Mouse (Mus musculus): ENCODE results near the gene Cyb561a3. TPM values are rescaled to one million over a fixed set of nuclear protein-coding genes. Genes with fewer than 3 reads are reported as not detected.

Gene Cyb561a3
- total RNA-seq, 2 experiments from 2014 or later = 31.3 to 35.1 TPM

DNA sequence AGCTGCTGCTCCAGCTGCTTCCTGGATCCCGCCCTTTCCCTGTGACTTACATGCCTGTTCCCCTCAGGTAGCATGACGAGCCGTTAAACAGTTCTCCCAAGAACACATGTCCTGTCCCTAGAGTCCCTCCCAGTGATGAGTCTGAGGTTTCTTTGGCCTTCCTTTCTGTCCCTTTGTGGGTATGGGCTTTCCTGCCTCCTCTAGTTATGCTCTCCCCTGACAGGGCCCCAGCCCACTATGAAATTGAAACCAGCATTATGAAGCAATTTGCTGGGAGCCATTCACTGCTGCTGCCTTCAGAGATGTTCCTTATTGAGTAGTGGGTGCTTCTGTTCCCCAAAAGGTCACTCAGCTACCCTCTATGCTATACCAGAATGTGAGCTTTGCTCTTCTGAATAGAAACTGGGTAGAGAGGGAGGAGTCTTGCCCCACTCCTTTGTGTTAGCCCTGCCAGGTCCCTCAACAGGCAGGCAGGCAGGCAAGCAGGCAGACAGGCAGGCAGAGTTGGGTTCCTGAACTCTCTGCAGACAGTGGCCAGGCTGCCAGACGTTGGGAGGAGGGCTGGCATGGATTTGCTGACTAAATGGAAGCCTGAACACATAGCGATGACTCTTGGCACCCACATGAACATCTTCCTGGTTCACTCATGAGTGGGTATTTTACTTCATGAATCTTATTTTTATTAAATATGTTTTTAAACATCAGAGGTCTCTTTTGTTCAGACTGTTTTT lies 12.3 kb downstream of the Cyb561a3 start:
- ATAC-seq (replicated peaks; ENCODE audit: poor library complexity, severe bottlenecking) = peak; percentile 82

GRCm38 (mm10) chr19:10590301-10590700 lies 13.3 kb downstream of the Cyb561a3 start:
- ATAC-seq (replicated peaks; ENCODE audit: poor library complexity, severe bottlenecking) = no peak

DNA sequence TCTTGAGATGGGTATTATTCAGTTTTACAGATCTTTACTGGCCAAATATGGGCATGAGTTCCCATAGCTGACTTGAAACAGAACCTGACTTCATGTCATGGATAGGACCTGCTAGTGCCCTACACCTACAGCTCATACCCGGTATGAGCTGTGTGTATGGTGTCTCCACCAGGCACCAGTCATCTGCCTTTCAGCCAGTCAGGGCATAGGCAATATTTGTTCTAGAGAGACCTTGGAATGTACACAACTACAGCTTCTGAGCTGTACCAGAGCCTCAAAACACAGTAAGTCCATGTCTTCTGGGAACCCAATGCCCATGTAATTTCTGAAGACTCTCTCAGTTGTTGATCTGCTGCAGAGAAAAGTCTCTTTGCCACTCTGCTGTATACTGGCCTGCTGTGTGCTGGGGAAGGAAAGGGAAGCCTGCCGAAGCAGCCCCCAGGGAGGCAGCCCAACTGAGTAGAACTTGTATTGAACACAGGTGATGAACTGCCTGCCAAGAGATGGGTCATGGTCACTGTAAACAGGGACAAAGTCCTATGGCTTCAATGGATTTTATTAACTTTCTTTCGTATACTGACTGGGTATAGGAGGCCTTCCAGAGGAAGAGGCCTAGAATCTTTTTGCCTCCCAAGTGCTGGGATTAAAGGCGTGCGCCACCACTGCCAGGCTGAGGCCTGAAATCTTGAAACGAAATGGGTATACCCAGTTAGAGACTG lies 14.8 kb downstream of the Cyb561a3 start:
- ATAC-seq (replicated peaks; ENCODE audit: poor library complexity, severe bottlenecking) = no peak

DNA sequence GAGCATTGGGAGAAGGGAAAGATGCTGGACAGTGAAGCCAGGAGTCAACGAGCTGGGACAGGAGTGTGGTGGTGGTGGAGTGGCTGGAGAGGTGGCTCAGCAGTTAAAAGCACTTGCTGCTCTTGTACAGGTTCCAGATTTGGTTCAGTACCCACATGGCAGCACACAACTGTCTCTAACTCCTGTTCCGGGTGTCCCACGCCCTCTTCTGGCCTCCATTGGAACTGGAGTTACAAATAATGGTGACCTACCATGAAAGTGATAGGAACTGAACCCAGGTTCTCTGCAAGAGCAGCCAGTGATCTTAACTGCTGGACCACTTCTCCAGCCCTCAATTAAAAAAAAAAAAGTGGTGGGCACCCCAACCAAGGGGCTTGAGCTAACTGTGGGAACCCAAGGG lies 21.2 kb downstream of the Cyb561a3 start:
- peak; percentile 56 for ATAC-seq (replicated peaks; ENCODE audit: poor library complexity, severe bottlenecking)

DNA sequence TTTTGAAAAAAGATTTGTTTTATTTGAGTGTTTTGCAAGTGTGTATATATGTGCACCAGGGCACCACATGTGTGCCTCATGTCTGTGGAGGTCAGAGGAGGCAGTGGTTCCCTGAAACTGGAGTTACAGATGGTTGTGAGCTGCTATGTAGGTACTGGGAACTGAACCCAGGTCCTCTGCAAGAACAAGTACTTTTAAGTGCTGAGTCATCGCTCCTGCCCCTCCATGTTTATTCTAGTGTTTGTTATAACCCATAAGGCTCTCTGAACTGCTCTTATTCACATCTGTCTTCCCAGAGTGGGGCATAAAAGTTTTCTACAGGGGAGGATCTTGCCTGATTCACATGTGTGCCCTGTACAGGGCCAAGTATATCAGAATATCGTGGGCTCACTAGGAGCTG lies 22.7 kb downstream of the Cyb561a3 start:
- ATAC-seq (replicated peaks; ENCODE audit: poor library complexity, severe bottlenecking) = no peak

GRCm38 (mm10) chr19:10602247-10602769 lies 25.3 kb downstream of the Cyb561a3 start:
- ATAC-seq (replicated peaks; ENCODE audit: poor library complexity, severe bottlenecking) = no peak

DNA sequence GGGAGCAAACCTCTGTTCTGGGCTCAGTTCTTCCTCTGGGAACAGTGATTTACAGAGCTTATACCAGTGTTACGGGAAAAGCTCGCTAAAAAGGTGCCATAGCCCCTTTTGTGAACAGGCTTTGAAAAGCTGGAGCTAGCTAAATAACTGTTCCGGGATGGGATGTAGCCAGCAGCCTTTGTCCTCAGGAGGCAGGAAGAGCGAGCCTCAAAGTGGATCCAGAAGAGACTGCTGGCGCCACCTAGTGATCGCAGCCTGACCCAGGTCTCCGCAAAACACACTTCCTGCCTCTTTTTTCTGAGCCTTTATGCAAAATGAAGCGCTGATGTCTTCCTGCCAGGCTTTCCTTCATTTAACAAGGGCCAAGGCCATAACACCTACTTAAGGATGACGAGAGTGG lies 25.8 kb downstream of the Cyb561a3 start:
- peak; percentile 36 for ATAC-seq (replicated peaks; ENCODE audit: poor library complexity, severe bottlenecking)

GRCm38 (mm10) chr19:10603660-10604523 lies 26.9 kb downstream of the Cyb561a3 start:
- no peak for ATAC-seq (replicated peaks; ENCODE audit: poor library complexity, severe bottlenecking)

DNA sequence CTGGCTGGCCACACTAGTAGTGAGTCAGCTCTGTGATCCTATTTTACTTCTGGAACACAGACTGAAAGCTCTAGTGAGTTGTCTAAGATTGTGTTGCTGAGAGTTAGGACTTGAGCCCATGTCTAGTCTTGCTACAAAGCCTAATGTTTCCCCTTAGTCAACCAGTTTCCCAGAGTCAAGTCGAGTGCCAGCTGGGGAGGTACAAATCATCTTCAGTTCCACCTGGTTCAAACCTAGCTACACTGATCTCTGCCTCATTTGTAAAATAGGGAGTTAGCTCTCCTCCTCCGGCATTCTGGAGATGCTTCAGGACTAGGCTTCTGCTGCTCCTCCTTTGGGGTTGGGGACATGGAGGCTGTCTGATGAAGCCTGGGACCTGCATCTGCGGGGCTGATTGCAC lies 27.6 kb downstream of the Cyb561a3 start:
- ATAC-seq (replicated peaks; ENCODE audit: poor library complexity, severe bottlenecking) = no peak

- ATAC-seq (replicated peaks; ENCODE audit: poor library complexity, severe bottlenecking) = peak; percentile 90
Measured at GRCm38 (mm10) chr19:10605293-10605900, 28.4 kb downstream of the Cyb561a3 start, which contains the start of the genes Ddb1 and Tkfc. Gene Ddb1 (plus strand): TSS chr19:10605327. Gene Tkfc (minus strand): TSS chr19:10605654.

DNA sequence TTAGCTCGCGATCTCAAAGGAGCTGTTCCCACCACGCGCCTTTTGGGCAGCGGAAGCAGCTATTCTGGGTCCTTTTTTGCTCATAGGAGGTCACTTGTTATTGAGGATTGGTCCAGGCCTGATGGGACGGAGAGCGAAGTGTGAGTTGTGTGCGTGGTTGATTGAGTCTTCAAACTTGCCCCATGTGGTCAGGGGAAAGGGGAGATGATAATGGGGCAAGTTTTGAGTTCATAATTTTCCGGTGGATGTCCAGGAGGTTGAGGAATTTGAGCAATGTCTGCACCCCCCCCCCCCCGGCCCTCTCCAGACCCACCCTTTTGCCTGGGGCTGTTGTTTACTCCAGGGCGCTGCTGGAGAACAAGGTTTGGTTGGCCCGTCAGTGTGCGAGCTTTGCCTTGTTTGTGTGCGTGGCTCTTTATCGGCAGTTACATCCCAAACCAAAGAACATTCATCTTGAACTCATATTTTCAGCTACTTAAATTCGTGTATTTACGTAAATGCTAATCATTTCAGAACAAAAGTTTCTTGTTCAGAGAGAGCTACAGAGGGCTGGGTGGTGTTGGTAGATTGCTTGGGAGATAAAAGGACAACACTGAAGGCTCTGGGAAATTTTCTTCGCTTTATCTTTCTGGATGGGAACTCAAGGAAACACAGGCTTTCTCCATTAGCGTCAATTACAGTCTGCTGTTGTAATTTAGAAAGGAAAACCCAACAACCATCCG lies 29.1 kb downstream of the Cyb561a3 start:
- ATAC-seq (replicated peaks; ENCODE audit: poor library complexity, severe bottlenecking) = no peak; the same call in 1 of the 2 replicates

DNA sequence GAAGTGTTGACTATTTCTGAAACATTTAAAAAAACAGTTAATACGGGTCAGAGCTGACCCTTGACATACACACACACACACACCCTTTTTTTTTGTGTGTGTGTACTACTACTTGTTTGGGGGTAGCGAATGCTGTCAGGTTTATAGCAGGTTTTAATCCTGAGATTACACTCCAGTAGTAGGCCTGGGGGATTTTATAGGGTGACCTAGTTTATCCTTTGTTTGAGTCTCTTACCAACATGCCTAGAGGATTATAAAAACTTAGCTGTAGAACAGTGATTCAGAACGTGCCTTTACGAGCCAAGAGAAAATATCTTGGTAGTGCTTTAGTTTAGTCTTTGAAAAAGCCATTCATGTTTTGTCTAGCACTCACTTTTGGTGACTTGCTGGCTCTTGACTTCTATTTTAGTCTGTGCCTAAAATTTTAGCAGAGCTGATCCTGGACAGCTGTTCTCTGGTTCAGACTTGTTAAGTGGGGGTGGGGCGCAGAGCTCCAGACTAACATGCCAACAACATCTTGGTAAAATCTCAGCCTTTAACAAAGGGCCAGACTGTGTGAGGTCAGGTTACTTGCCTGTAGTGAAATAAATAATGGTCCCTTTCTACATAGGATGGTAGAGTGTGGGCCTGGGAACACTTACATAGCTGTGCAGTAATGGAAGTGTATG lies 31.7 kb downstream of the Cyb561a3 start:
- ATAC-seq (replicated peaks; ENCODE audit: poor library complexity, severe bottlenecking) = no peak

- ATAC-seq (replicated peaks; ENCODE audit: poor library complexity, severe bottlenecking) = peak; percentile 69
Measured at GRCm38 (mm10) chr19:10634106-10634871, 57.3 kb downstream of the Cyb561a3 start, which contains the start of gene Vwce. Gene Vwce (plus strand): TSS chr19:10634213.

DNA sequence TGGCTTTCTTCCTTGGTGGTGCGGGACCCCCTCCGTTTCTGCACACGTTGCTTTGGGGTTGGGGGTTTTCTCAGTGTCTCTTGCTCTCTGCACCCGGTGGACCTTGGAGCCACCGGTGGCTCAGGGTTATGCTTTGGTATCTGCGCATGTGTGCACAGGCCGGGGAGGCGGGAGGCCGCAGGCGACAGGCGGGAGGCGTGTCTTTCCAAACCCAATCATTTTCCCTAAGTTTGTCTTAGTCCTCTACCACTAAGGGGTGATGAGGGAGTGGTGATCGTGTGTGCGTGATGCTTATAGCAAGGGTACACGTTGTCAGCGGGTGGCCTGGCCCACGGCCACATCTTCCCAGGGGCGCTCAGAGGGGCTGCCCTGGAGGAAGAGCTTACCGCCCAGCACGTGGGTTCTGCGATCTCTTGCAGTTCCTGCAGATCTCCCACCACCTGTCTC lies 57.9 kb downstream of the Cyb561a3 start:
- peak; percentile 46 for ATAC-seq (replicated peaks; ENCODE audit: poor library complexity, severe bottlenecking)

- ATAC-seq (replicated peaks; ENCODE audit: poor library complexity, severe bottlenecking) = no peak
Measured at GRCm38 (mm10) chr19:10637840-10638239, 60.9 kb downstream of the Cyb561a3 start.

- ATAC-seq (replicated peaks; ENCODE audit: poor library complexity, severe bottlenecking) = peak; percentile 55
Measured at GRCm38 (mm10) chr19:10640080-10640479, 63.1 kb downstream of the Cyb561a3 start.

DNA sequence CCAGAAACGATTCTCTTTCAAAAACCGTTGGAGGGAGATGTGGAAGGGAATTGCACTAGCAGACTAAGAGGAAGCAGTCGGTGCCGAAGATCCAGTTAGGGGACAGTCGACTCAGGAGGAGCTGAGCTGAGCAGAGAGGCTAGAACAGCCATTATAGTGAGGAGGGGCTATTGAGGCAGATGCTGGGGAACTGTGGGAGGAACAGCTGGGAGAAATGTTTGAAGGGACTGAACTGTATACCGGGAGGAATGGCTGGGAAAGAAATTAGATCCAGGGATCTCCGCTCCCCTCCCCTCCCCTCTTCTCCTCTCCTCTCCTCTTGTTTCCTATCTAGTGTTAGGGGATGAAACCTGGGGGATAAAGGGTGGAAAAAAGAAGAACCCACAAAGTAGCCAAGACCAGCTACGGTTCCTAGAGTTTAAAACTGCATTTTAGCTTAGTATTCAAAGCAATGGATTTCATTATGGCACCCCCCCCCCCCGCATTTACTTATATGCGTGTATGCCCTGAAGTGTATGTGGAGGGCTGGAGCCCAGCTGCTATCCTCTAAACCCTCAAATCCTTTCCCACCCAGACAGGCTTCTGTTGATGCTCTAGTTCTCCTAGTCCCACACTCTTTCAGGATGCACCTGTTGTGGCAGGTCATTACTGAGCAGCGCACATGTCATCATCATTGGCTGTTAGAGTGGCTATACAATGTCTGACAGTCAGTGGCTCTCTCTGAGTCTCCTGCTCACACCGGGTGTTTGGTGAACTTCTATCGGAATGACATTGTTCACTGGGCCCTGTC lies 63.8 kb downstream of the Cyb561a3 start:
- ATAC-seq (replicated peaks; ENCODE audit: poor library complexity, severe bottlenecking) = no peak; the same call in 1 of the 2 replicates
